Mouse (Mus musculus): ENCODE results near the gene Il34. TPM values are rescaled to one million over a fixed set of nuclear protein-coding genes. Genes with fewer than 3 reads are reported as not detected.

Il34 gene
- total RNA-seq, 2 experiments from 2014 or later: 13.8 to 14.2 TPM

DNA sequence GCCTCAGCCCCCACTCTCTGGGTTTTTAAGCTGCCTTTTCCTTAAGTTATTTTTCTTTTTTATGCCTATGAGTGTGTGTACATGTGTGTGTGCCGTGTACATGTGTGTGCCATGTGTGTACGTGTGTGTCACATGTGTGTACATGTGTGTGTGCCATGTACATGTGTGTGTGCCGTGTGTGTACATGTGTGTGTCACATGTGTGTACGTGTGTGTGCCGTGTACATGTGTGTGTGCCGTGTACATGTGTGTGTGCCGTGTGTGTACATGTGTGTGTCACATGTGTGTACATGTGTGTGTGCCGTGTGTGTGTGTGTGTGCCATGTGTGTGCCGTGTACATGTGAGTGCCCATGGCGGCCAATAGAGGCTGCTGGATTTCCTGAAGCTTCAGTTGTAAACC lies 60.6 kb downstream of the Il34 start:
- DNase-seq: no peak
- intact Hi-C loops (cut with DNase I): no loop called here

GRCm38 (mm10) chr8:110742452-110742818 lies 63.3 kb downstream of the Il34 start:
- intact Hi-C loops (cut with DNase I): no loop called here
- no peak for DNase-seq

GRCm38 (mm10) chr8:110741816-110742451 lies 63.8 kb downstream of the Il34 start:
- intact Hi-C loops (cut with DNase I): no loop called here
- DNase-seq: peak; percentile 26

DNA sequence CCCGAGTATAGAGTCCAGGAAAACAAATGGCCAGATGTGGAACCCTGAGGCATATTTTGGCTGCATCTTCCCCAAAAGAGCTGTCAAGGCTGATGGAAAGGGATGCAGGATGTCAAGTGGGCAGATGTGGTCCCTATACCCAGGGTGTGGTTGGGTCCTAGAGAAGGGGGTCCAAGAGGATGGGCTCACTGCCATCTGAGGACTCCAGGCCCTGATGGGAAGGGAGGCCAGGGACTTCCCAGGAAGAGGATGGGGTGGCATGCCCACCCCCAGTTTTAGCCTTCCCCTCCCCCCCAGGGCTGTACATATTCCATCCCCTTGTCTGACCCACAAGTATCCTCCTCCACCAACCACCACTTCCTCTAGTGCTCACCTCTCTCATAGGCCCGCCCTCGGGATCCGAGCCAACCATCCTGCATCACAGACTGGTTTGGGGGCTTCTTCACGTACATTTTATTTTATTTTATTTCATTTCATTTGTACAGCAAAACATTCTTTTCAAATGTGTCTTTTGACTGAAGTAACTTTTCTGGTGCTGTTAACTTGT lies 65.0 kb downstream of the Il34 start:
- DNase-seq: no peak
- intact Hi-C loops (cut with DNase I): no loop called here

DNA sequence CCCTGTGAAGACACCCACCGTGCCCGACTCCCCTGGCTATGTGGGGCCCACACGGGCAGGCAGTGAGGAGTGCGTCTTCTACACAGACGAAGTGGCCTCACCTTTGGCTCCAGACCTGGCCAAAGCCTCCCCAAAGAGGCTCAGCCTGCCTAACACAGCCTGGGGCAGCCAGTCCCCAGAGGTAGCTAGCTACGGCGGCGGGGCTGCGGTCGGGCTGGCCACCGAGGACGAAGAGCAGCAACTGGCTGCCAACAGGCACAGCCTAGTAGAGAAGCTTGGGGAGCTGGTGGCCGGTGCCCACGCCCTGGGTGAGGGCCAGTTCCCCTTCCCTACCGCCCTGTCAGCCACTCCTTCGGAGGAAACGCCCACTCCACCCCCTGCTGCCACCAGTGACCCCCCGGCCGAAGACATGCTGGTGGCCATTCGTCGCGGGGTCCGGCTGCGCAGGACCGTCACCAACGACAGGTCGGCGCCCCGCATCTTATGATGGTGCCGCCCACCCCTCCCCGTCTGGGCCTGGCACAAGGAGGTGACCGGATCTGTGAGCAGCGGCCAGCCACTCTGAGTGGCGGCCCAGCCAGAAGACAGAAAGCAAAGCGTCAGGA lies 67.0 kb downstream of the Il34 start:
- peak; percentile 19 for DNase-seq
- intact Hi-C loops (cut with DNase I): no loop called here

DNA sequence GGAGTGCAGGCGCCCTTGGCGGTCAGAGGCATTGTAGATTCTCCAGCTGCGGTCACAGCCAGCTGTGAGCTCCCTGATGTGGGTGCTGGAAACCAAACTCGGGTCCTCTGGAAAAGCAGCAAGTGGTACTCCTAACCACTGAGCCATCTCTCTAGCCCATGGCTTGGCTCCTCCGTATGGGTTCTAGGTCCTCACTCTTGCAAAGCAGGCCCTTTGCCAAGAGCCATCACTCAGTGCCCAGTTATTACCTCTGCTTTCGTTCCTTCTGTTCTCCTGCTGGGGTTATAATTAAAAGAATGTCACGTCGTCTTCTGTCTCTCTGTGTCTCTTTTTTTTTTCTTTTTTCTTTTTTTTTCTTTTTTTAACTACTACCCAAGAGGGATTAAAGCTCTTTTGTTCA lies 72.7 kb downstream of the Il34 start:
- intact Hi-C loops (cut with DNase I): no loop called here
- no peak for DNase-seq

- DNase-seq: no peak
- intact Hi-C loops (cut with DNase I): no loop called here
Measured at GRCm38 (mm10) chr8:110731346-110731859, 74.3 kb downstream of the Il34 start.

- intact Hi-C loops (cut with DNase I): loop anchor here (2.0 kb wide), 1 partner anchor 80 kb away; no protein-coding TSS in a partner anchor
- peak; percentile 92 for DNase-seq
Measured at GRCm38 (mm10) chr8:110726893-110727292, 78.8 kb downstream of the Il34 start.

DNA sequence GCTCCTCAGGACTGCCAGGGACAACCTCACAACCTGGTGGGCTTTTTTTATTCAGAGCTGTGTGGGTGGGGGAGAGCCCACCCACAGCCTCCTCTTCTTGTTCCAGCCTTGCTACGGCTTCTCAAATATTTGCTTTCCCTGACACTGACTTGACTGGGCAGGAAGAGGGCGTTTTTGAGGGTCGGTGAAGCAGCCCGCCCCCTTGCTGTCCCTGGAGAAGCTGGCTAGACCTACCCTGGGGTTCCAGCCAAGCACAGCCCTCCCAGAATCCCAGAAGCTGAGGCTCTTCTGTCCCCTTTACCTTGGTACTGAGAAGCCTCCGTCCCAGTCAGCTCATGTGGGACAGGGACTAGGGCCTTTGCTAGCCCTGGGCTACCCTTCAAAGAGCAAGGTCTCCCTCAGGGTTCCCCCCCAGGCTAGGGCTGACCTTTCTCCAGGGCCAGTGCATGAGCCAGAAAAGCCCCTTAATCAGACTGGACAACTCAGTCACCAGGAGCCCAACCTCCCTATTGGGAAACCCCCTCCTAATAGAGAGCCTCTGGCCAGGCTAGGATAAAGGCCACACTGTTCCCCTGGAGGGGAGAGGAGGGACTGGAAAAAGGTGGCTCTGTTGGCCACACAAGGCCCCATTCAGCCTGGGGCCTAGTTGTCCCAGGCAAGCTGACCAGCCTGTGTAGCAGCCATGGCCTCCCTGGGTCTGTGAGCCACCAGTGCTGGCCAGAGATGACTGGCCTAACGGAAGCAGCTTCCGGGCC lies 80.5 kb downstream of the Il34 start:
- intact Hi-C loops (cut with DNase I): no loop called here
- DNase-seq: peak; percentile 48

- DNase-seq: no peak
- intact Hi-C loops (cut with DNase I): loop anchor here (5.0 kb wide), 1 partner anchor 62 kb away; no protein-coding TSS in a partner anchor
Measured at GRCm38 (mm10) chr8:110724493-110724892, 81.2 kb downstream of the Il34 start.

- DNase-seq: no peak
- intact Hi-C loops (cut with DNase I): loop anchor here (5.0 kb wide), 1 partner anchor 60 kb away; no protein-coding TSS in a partner anchor
Measured at GRCm38 (mm10) chr8:110722414-110723011, 83.2 kb downstream of the Il34 start.

GRCm38 (mm10) chr8:110721606-110722413 lies 83.9 kb downstream of the Il34 start:
- DNase-seq: peak; percentile 49
- intact Hi-C loops (cut with DNase I): loop anchor here (5.0 kb wide), 1 partner anchor 60 kb away; no protein-coding TSS in a partner anchor

DNA sequence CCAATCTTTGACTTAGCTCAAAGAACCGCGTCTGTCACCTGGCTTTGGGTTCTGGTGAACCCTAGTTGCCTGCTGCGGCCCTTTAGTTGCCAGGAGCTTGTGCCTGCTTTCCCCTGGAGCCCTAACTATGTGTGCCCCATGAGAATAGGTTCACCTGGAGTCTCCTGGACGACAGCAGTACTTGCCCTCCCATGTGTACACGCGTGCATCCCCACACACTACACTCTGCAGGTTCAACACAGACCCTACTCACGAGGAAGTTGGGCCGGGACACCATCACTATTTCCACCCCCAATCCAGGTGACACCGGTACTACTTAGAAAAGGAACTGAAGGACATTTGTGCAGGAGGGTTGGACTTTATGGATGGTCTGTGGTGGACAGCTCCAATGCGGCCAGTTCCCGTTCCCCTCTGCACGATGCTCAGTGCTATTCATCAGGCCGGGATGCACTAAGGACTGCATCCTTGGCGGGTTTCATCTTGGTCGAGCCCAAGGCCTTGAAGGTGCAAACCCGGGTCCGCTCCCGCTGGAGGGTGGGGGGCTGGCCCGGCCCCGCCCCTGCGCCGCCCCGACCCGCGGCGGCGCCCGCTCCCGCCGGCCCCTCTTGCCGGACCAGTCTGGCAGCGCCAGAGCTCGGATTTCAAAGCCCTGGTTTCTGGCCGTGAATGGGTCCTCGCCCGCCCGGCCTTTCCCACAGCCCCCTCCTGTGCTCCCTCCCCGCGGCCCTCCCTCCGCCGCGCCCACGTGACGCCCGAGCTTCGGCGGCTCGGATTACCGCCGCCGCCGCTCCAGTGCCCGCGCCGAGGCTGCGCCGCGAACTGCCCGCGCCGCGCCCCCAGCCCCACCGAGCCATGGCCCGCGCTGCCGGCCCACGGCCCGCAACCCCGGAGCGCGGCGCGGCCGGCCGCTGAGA lies 84.8 kb downstream of the Il34 start, which contains the start of gene Mtss1l:
Gene Mtss1l, plus strand, starts transcription at position 792 of the 914 bp plus-strand sequence.
- intact Hi-C loops (cut with DNase I): loop anchor here (5.0 kb wide), 1 partner anchor 59 kb away; no protein-coding TSS in a partner anchor
- peak; percentile 88 for DNase-seq

DNA sequence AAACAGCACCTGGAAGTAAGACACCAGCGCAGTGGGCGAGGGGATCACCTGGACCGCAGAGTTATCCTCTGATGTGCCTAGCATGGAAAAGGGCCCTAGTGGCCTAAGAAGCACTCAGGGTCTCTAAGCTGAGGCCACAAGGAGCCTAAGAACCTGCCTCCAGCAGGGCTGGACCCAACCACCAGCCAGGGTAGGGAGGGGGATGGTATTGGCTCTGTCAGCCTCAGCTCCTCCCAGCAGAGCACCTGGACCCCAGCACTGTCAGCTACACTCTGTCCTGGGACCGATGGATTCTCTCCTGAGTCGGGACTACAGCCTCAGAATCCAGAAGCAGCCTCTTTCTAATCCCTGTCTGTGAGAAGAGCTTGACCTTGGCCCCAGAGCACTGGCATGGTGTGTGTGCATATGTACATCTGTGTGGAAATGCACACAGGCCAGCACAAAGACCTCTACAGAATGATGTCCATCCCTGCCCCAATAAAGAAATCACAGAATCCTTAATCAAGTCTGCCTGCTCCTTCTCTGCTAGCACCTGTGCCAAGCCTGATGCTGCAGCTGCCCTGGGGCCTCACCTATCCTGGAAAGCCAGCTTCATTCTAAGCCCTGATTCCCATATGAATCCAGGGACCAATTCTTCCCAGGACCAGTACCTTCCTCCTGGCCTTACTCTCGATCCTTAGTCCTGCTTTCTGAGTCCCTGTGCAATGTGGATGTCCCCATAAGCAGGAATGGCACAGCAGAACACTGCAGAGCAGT lies 85.6 kb downstream of the Il34 start:
- no peak for DNase-seq
- intact Hi-C loops (cut with DNase I): loop anchor here (5.0 kb wide), 1 partner anchor 58 kb away; no protein-coding TSS in a partner anchor

- DNase-seq: peak; percentile 88
- intact Hi-C loops (cut with DNase I): no loop called here
Measured at GRCm38 (mm10) chr8:110718969-110719670, 86.6 kb downstream of the Il34 start.

GRCm38 (mm10) chr8:110718209-110718968 lies 87.3 kb downstream of the Il34 start:
- intact Hi-C loops (cut with DNase I): no loop called here
- DNase-seq: no peak

- DNase-seq: no peak
- intact Hi-C loops (cut with DNase I): no loop called here
Measured at GRCm38 (mm10) chr8:110717131-110717530, 88.6 kb downstream of the Il34 start.

Data from left cerebral cortex, postnatal 4 days (tissue).